Mouse (Mus musculus) heart, postnatal 0 days (tissue): ENCODE data around the gene Asic2.

Source experiments
- CTCF ChIP-seq: IDR thresholded peaks from 2 replicates; pipeline ENCODE4 v1.5.1; 2016; ENCODE audit warnings: antibody characterized with exemption, control low read depth, low read depth
- EP300 ChIP-seq: IDR thresholded peaks from 2 replicates; pipeline ENCODE4 v1.6.1; 2016; ENCODE audit warnings: antibody characterized with exemption, low read depth

DNA sequence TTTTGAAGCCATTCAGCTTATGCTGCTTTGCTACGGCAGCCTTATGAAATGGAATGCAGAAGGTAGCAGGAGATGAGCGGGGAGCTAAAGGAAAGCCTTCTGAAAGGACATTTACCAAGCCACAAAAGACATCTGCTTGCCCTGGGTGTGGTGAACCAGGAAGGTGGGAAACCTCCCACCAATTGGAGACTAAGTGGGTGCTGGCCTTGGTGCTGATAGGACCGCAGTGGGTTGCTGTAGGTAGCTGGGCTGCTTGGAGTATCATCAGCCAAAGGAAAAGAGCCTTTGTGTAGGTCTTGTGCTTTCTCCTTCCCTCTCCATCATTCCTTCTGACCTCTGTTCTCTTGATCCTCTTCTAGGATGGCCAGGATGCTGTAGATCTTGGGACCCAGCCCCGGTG is 774.4 kb downstream of the Asic2 start:
- TF ChIP-seq EP300 (no peak), CTCF (no peak)
